Mouse (Mus musculus): ENCODE results near the gene Rbpj. TPM values are rescaled to one million over a fixed set of nuclear protein-coding genes. Genes with fewer than 3 reads are reported as not detected.

The Rbpj gene
- total and polyA plus RNA-seq, 2 experiments from 2014 or later = 12.6 to 22.0 TPM

DNA sequence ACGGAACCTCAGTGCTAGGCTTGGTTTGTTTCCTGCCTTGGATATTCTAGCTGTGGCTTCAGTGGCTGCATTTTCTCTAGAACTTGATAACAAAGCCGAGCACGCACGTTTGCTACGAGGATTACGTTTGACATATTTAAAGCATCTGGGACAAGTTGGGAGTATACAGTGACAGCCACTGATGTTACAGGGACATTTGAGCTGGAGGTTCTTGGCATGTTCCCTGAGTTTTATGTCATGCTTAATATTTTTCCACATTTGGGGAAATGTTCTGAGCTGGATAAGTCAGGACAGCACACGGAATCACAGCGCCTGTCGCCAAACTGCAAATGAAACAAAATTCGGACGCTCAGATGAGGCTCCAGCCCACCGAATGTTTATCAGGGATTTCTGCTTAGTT lies 69.1 kb downstream of the Rbpj start:
- Histone ChIP-seq H3K9me3 (replicated peaks; ENCODE audit: control insufficient read depth, low read length) (no peaks in the 10 kb centered on the region), H3K4me1 (ENCODE audit: control insufficient read depth, insufficient read depth) (no peaks in the 10 kb centered on the region), H3K27me3 (ENCODE audit: control insufficient read depth, insufficient read depth, low read length) (no peaks in the 10 kb centered on the region), H3K4me3 (ENCODE audit: low read depth, low read length) (no peak overlapping the region), H3K27ac (ENCODE audit: low read depth) (0 out of 2 replicates have a peak overlapping the region, but pooled peaks have one; percentile 4), H3K4me2 (ENCODE audit: low read depth, low read length) (no peak overlapping the region), H3K36me3 (replicated peaks; ENCODE audit: control insufficient read depth, insufficient read depth, low read length) (no peaks in the 10 kb centered on the region), H3K9ac (replicated peaks; ENCODE audit: low read depth, low read length) (no peak overlapping the region)
- DNase-seq (ENCODE audit: low spot score) (peak; percentile 20), ATAC-seq (ENCODE audit: insufficient read depth, low read depth) (no peak)
- TF ChIP-seq EP300 (IDR thresholded peaks at IDR 0.05; ENCODE audit: low read depth) (no peak), CTCF (IDR thresholded peaks at IDR 0.05; ENCODE audit: low read depth) (no peak)
- 59% methylated on average over 12 of the region's 12 CpGs for WGBS

GRCm38 (mm10) chr5:53536635-53537554 lies 70.9 kb downstream of the Rbpj start:
- no peaks in the 10 kb centered on the region for H3K36me3 ChIP-seq (replicated peaks; ENCODE audit: control insufficient read depth, insufficient read depth, low read length)
- H3K27ac ChIP-seq (ENCODE audit: low read depth) = no peak overlapping the region
- 67% methylated on average over 12 of the region's 12 CpGs for WGBS
- no peak overlapping the region for H3K4me2 ChIP-seq (ENCODE audit: low read depth, low read length)
- H3K9ac ChIP-seq (replicated peaks; ENCODE audit: low read depth, low read length) = no peak overlapping the region
- no peaks in the 10 kb centered on the region for H3K9me3 ChIP-seq (replicated peaks; ENCODE audit: control insufficient read depth, low read length)
- no peaks in the 10 kb centered on the region for H3K27me3 ChIP-seq (ENCODE audit: control insufficient read depth, insufficient read depth, low read length)
- DNase-seq (ENCODE audit: low spot score) = no peak
- no peak overlapping the region for H3K4me3 ChIP-seq (ENCODE audit: low read depth, low read length)
- ATAC-seq (ENCODE audit: insufficient read depth, low read depth) = no peak
- TF ChIP-seq EP300 (IDR thresholded peaks at IDR 0.05; ENCODE audit: low read depth) (no peak), CTCF (IDR thresholded peaks at IDR 0.05; ENCODE audit: low read depth) (no peak)
- no peaks in the 10 kb centered on the region for H3K4me1 ChIP-seq (ENCODE audit: control insufficient read depth, insufficient read depth)

DNA sequence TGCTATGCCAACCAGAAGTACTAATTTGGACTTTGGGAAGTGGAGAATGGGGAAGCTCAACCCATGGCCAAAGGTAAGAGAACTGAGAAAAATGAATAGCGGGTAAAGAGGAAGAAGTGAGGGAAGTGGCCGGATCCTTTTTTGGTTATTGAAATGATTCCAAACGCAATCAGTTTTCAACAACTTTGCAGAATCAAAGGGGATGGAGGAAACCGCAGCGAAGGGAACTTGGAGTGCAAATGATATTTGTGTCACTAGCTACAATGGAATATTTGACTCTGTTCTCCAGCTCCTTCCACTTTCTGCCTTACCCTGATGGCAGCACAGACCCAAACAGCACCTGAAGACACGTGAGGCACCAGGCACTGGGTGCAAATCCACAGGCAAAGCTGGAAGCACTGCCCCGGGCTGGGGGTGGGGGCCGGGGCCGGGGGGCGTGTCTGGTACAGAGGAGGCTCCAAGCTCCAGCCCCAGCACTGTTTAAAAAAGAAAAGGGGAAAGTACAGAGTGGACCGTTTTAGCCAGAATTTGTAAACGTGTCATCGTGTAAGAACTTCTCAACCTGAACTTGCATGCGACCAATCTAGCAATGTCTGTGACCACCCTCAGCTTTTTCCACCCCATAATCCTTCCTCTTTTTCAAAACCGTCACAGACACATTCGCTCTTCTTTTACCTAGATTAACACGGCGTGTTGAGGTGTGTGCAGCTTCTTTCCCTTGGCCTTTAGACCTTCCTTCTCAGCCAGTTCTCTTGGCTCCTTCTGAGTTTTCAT lies 74.1 kb downstream of the Rbpj start:
- H3K4me3 ChIP-seq (ENCODE audit: low read depth, low read length) = no peak overlapping the region
- DNase-seq (ENCODE audit: low spot score) (no peak), ATAC-seq (ENCODE audit: insufficient read depth, low read depth) (no peak)
- no peaks in the 10 kb centered on the region for H3K27me3 ChIP-seq (ENCODE audit: control insufficient read depth, insufficient read depth, low read length)
- no peaks in the 10 kb centered on the region for H3K9me3 ChIP-seq (replicated peaks; ENCODE audit: control insufficient read depth, low read length)
- WGBS = 77% methylated on average over 18 of the region's 18 CpGs
- H3K9ac ChIP-seq (replicated peaks; ENCODE audit: low read depth, low read length) = no peak overlapping the region
- no peak overlapping the region for H3K27ac ChIP-seq (ENCODE audit: low read depth)
- TF ChIP-seq CTCF (IDR thresholded peaks at IDR 0.05; ENCODE audit: low read depth) (no peak), EP300 (IDR thresholded peaks at IDR 0.05; ENCODE audit: low read depth) (no peak)
- no peaks in the 10 kb centered on the region for H3K4me1 ChIP-seq (ENCODE audit: control insufficient read depth, insufficient read depth)
- H3K36me3 ChIP-seq (replicated peaks; ENCODE audit: control insufficient read depth, insufficient read depth, low read length) = no peaks in the 10 kb centered on the region
- no peak overlapping the region for H3K4me2 ChIP-seq (ENCODE audit: low read depth, low read length)

- 24% methylated on average over 1 of the region's 1 CpGs for WGBS
- DNase-seq (ENCODE audit: low spot score) (no peak), ATAC-seq (ENCODE audit: insufficient read depth, low read depth) (no peak)
- no peak overlapping the region for H3K4me3 ChIP-seq (ENCODE audit: low read depth, low read length)
- H3K27ac ChIP-seq (ENCODE audit: low read depth) = no peak overlapping the region
- H3K27me3 ChIP-seq (ENCODE audit: control insufficient read depth, insufficient read depth, low read length) = no peaks in the 10 kb centered on the region
- H3K36me3 ChIP-seq (replicated peaks; ENCODE audit: control insufficient read depth, insufficient read depth, low read length) = no peaks in the 10 kb centered on the region
- H3K4me2 ChIP-seq (ENCODE audit: low read depth, low read length) = no peak overlapping the region
- no peaks in the 10 kb centered on the region for H3K9me3 ChIP-seq (replicated peaks; ENCODE audit: control insufficient read depth, low read length)
- TF ChIP-seq CTCF (IDR thresholded peaks at IDR 0.05; ENCODE audit: low read depth) = no peak
- TF ChIP-seq EP300 (IDR thresholded peaks at IDR 0.05; ENCODE audit: low read depth) = no peak
- H3K9ac ChIP-seq (replicated peaks; ENCODE audit: low read depth, low read length) = no peak overlapping the region
- H3K4me1 ChIP-seq (ENCODE audit: control insufficient read depth, insufficient read depth) = no peaks in the 10 kb centered on the region
These were observed 76.1 kb downstream of the Rbpj start for GRCm38 (mm10) chr5:53542073-53542472.

DNA sequence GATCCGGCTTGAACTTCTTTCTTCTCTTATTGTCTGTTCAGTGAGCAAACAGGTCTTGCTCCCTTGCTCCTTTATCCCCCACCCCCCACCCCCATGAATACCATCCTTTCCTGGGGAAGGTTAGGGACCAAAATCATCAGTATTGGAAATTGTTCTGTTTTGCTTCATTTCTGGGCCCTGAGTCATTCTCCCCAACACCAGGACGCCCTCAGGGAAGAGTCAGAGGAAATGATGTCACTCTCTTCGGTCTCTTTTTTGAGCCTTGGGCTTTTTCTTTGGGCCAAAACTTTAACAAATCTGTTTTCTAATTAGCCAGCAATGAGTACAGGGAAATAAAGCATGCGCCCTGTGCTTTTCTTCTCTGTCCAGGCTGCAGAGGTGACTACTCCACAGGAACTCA lies 77.4 kb downstream of the Rbpj start:
- DNase-seq (ENCODE audit: low spot score) (no peak), ATAC-seq (ENCODE audit: insufficient read depth, low read depth) (no peak)
- H3K4me1 ChIP-seq (ENCODE audit: control insufficient read depth, insufficient read depth) = no peaks in the 10 kb centered on the region
- H3K9ac ChIP-seq (replicated peaks; ENCODE audit: low read depth, low read length) = no peak overlapping the region
- no peak for TF ChIP-seq EP300 (IDR thresholded peaks at IDR 0.05; ENCODE audit: low read depth)
- no peak for TF ChIP-seq CTCF (IDR thresholded peaks at IDR 0.05; ENCODE audit: low read depth)
- no peaks in the 10 kb centered on the region for H3K27me3 ChIP-seq (ENCODE audit: control insufficient read depth, insufficient read depth, low read length)
- no peak overlapping the region for H3K4me2 ChIP-seq (ENCODE audit: low read depth, low read length)
- no peaks in the 10 kb centered on the region for H3K36me3 ChIP-seq (replicated peaks; ENCODE audit: control insufficient read depth, insufficient read depth, low read length)
- H3K9me3 ChIP-seq (replicated peaks; ENCODE audit: control insufficient read depth, low read length) = no peaks in the 10 kb centered on the region
- peak overlapping the region; percentile 11; the same call in 1 of the 2 replicates for H3K27ac ChIP-seq (ENCODE audit: low read depth)
- WGBS = 63% methylated on average over 4 of the region's 4 CpGs
- H3K4me3 ChIP-seq (ENCODE audit: low read depth, low read length) = no peak overlapping the region
